Mouse (Mus musculus): Measurements from ENCODE around the gene Gm5592. TPM values are rescaled to one million over a fixed set of nuclear protein-coding genes. Genes with fewer than 3 reads are reported as not detected.
"Not testable (repeated sequence)": the region's sequence is repeated elsewhere in the genome, so short reads cannot be mapped to it uniquely, and the experiment has no call there.

Gene Gm5592
- not detected in 2 replicates for polyA plus RNA-seq (2012; rRNA removed)

- 91% methylated on average over 4 of the region's 4 CpGs for WGBS
- not testable (repeated sequence) for H3K27ac ChIP-seq (ENCODE audit: insufficient read depth, low read depth, low read length); H3K36me3 ChIP-seq (ENCODE audit: control insufficient read depth, insufficient read depth, low read length); H3K27me3 ChIP-seq (replicated peaks; ENCODE audit: control insufficient read depth, insufficient read depth, low read length); DNase-seq; H3K4me3 ChIP-seq (ENCODE audit: insufficient read depth, low read depth, low read length); H3K4me1 ChIP-seq (ENCODE audit: control insufficient read depth, insufficient read depth, low read length)
Measured at GRCm38 (mm10) chr7:41153541-41153940, at the start of gene Gm5592. Gene Gm5592, plus strand, starts transcription at chr7:41153841.

- DNase-seq; H3K4me1 ChIP-seq (ENCODE audit: control insufficient read depth, insufficient read depth, low read length): not testable (repeated sequence)
- WGBS, result 93% methylated on average over 2 of the region's 2 CpGs
Measured at GRCm38 (mm10) chr7:41155806-41156205, 2.2 kb downstream of the Gm5592 start.

GRCm38 (mm10) chr7:41157879-41158278 lies 4.2 kb downstream of the Gm5592 start:
- H3K4me1 ChIP-seq (ENCODE audit: control insufficient read depth, insufficient read depth, low read length); DNase-seq; H3K27me3 ChIP-seq (replicated peaks; ENCODE audit: control insufficient read depth, insufficient read depth, low read length); H3K4me3 ChIP-seq (ENCODE audit: insufficient read depth, low read depth, low read length); H3K27ac ChIP-seq (ENCODE audit: insufficient read depth, low read depth, low read length); H3K36me3 ChIP-seq (ENCODE audit: control insufficient read depth, insufficient read depth, low read length): not testable (repeated sequence)
- no CpG with 5 or more reads among the region's 1 CpGs for WGBS

More at GRCm38 (mm10) chr7:41155806-41156205, 2.2 kb downstream of the Gm5592 start:
- H3K27ac ChIP-seq (ENCODE audit: insufficient read depth, low read depth, low read length); H3K27me3 ChIP-seq (replicated peaks; ENCODE audit: control insufficient read depth, insufficient read depth, low read length); H3K4me3 ChIP-seq (ENCODE audit: insufficient read depth, low read depth, low read length); H3K36me3 ChIP-seq (ENCODE audit: control insufficient read depth, insufficient read depth, low read length): not testable (repeated sequence)

GRCm38 (mm10) chr7:41158562-41158961 lies 4.9 kb downstream of the Gm5592 start:
- H3K27ac ChIP-seq (ENCODE audit: insufficient read depth, low read depth, low read length); H3K36me3 ChIP-seq (ENCODE audit: control insufficient read depth, insufficient read depth, low read length); H3K27me3 ChIP-seq (replicated peaks; ENCODE audit: control insufficient read depth, insufficient read depth, low read length); DNase-seq; H3K4me1 ChIP-seq (ENCODE audit: control insufficient read depth, insufficient read depth, low read length); H3K4me3 ChIP-seq (ENCODE audit: insufficient read depth, low read depth, low read length): not testable (repeated sequence)
- 65% methylated on average over 2 of the region's 2 CpGs for WGBS

- H3K4me3 ChIP-seq (ENCODE audit: insufficient read depth, low read depth, low read length), result no peak overlapping the region
- DNase-seq, result no peak
- H3K27ac ChIP-seq (ENCODE audit: insufficient read depth, low read depth, low read length), result no peak overlapping the region
- H3K27me3 ChIP-seq (replicated peaks; ENCODE audit: control insufficient read depth, insufficient read depth, low read length), result no peaks in the 10 kb centered on the region
- TF ChIP-seq POLR2A (IDR thresholded peaks at IDR 0.05; ENCODE audit: low read depth, low read length) (no peak), CTCF (conservative IDR thresholded peaks at IDR 0.05; ENCODE audit: insufficient read depth, insufficient read length, low read depth, low read length) (no peak)
- 62% methylated on average over 4 of the region's 4 CpGs for WGBS
- no peaks in the 10 kb centered on the region for H3K36me3 ChIP-seq (ENCODE audit: control insufficient read depth, insufficient read depth, low read length)
- no peaks in the 10 kb centered on the region for H3K4me1 ChIP-seq (ENCODE audit: control insufficient read depth, insufficient read depth, low read length)
Measured at GRCm38 (mm10) chr7:41193671-41194070, 40.0 kb downstream of the Gm5592 start.

Other genes with a start within 250 kb of the Gm5592 start
- gene 4930433I11Rik, start 166.3 kb upstream of the Gm5592 start, polyA plus RNA-seq (2012; rRNA removed), result not detected in 2 replicates
- gene Gm4884, start 121.1 kb upstream of the Gm5592 start, polyA plus RNA-seq (2012; rRNA removed), result not detected in 2 replicates
- gene AI987944, start 239.5 kb downstream of the Gm5592 start, polyA plus RNA-seq (2012; rRNA removed), result 4.6 and 6.3 TPM in 2 replicates